Mouse (Mus musculus): ENCODE measurements around the gene Igfn1.

GRCm38 (mm10) chr1:136017307-136017706 lies 11.2 kb upstream of the Igfn1 start:
- TF ChIP-seq EP300 (IDR thresholded peaks at IDR 0.05; ENCODE audit: insufficient read depth, low read depth, low read length) (no peak), CTCF (IDR thresholded peaks at IDR 0.05; ENCODE audit: low read depth, low read length) (no peak), POLR2A (IDR thresholded peaks at IDR 0.05; ENCODE audit: insufficient read depth, low read length) (no peak)

Measured in ES-Bruce4 (cell line).